Mouse (Mus musculus): ENCODE data around the gene Npy2r. TPM values are rescaled to one million over a fixed set of nuclear protein-coding genes. Genes with fewer than 3 reads are reported as not detected.

Npy2r gene
- polyA plus RNA-seq (2012; rRNA removed) = not detected in 2 replicates

- 1% methylated on average over 32 of the region's 32 CpGs for WGBS
- no peak for DNase-seq
- H3K4me3 ChIP-seq (replicated peaks; ENCODE audit: extremely low read depth, low read depth, low read length) = peak within 1 kb of the TSS; percentile 15
- no peak for TF ChIP-seq POLR2A (IDR thresholded peaks at IDR 0.05; ENCODE audit: borderline replicate concordance, extremely low read depth, low read depth, low read length)
- no peak for TF ChIP-seq CTCF (IDR thresholded peaks at IDR 0.05; ENCODE audit: insufficient read depth, low read length)
- H3K4me1 ChIP-seq (ENCODE audit: control insufficient read depth, insufficient read depth, low read length) = 0 out of 2 replicates have a peak, but pooled peaks cover 2% of the 10 kb centered on the region
These were observed at the start of gene Npy2r for GRCm38 (mm10) chr3:82547908-82548721. Gene Npy2r (minus strand): TSS chr3:82548084.

- no peak for DNase-seq
- Histone ChIP-seq H3K4me1 (ENCODE audit: control insufficient read depth, insufficient read depth, low read length) (no peaks in the 10 kb centered on the region), H3K4me3 (replicated peaks; ENCODE audit: extremely low read depth, low read depth, low read length) (no peak overlapping the region)
- TF ChIP-seq POLR2A (IDR thresholded peaks at IDR 0.05; ENCODE audit: borderline replicate concordance, extremely low read depth, low read depth, low read length) (no peak), CTCF (IDR thresholded peaks at IDR 0.05; ENCODE audit: insufficient read depth, low read length) (no peak)
- 58% methylated on average over 3 of the region's 3 CpGs for WGBS
These were observed 9.9 kb upstream of the Npy2r start for GRCm38 (mm10) chr3:82557786-82558185.

GRCm38 (mm10) chr3:82556311-82556828 lies 8.5 kb upstream of the Npy2r start:
- 79% methylated on average over 2 of the region's 2 CpGs for WGBS
- DNase-seq = no peak

GRCm38 (mm10) chr3:82549932-82550331 lies 2.0 kb upstream of the Npy2r start:
- no peak for DNase-seq
- no peak for TF ChIP-seq POLR2A (IDR thresholded peaks at IDR 0.05; ENCODE audit: borderline replicate concordance, extremely low read depth, low read depth, low read length)
- no peak for TF ChIP-seq CTCF (IDR thresholded peaks at IDR 0.05; ENCODE audit: insufficient read depth, low read length)

More at GRCm38 (mm10) chr3:82556311-82556828, 8.5 kb upstream of the Npy2r start:
- no peak overlapping the region for H3K4me3 ChIP-seq (replicated peaks; ENCODE audit: extremely low read depth, low read depth, low read length)
- H3K4me1 ChIP-seq (ENCODE audit: control insufficient read depth, insufficient read depth, low read length) = no peaks in the 10 kb centered on the region
- TF ChIP-seq CTCF (IDR thresholded peaks at IDR 0.05; ENCODE audit: insufficient read depth, low read length) (no peak), POLR2A (IDR thresholded peaks at IDR 0.05; ENCODE audit: borderline replicate concordance, extremely low read depth, low read depth, low read length) (no peak)

GRCm38 (mm10) chr3:82548753-82549152 lies 869 bp upstream of the Npy2r start:
- DNase-seq = no peak
- WGBS = 4% methylated on average over 9 of the region's 9 CpGs
- H3K4me3 ChIP-seq (replicated peaks; ENCODE audit: extremely low read depth, low read depth, low read length) = no peak overlapping the region

More at GRCm38 (mm10) chr3:82549932-82550331, 2.0 kb upstream of the Npy2r start:
- H3K4me3 ChIP-seq (replicated peaks; ENCODE audit: extremely low read depth, low read depth, low read length) = no peak overlapping the region
- 79% methylated on average over 5 of the region's 5 CpGs for WGBS
- H3K4me1 ChIP-seq (ENCODE audit: control insufficient read depth, insufficient read depth, low read length) = 0 out of 2 replicates have a peak, but pooled peaks cover 2% of the 10 kb centered on the region

GRCm38 (mm10) chr3:82541449-82541848 lies 6.4 kb downstream of the Npy2r start:
- 83% methylated on average over 2 of the region's 2 CpGs for WGBS
- H3K4me1 ChIP-seq (ENCODE audit: control insufficient read depth, insufficient read depth, low read length) = no peaks in the 10 kb centered on the region

More at GRCm38 (mm10) chr3:82548753-82549152, 869 bp upstream of the Npy2r start:
- TF ChIP-seq CTCF (IDR thresholded peaks at IDR 0.05; ENCODE audit: insufficient read depth, low read length) = no peak
- TF ChIP-seq POLR2A (IDR thresholded peaks at IDR 0.05; ENCODE audit: borderline replicate concordance, extremely low read depth, low read depth, low read length) = no peak
- 0 out of 2 replicates have a peak, but pooled peaks cover 2% of the 10 kb centered on the region for H3K4me1 ChIP-seq (ENCODE audit: control insufficient read depth, insufficient read depth, low read length)

GRCm38 (mm10) chr3:82539951-82540350 lies 7.9 kb downstream of the Npy2r start:
- DNase-seq = no peak
- Histone ChIP-seq H3K4me1 (ENCODE audit: control insufficient read depth, insufficient read depth, low read length) (no peaks in the 10 kb centered on the region), H3K4me3 (replicated peaks; ENCODE audit: extremely low read depth, low read depth, low read length) (no peak overlapping the region)
- WGBS = 68% methylated on average over 5 of the region's 5 CpGs
- TF ChIP-seq CTCF (IDR thresholded peaks at IDR 0.05; ENCODE audit: insufficient read depth, low read length) = no peak
- no peak for TF ChIP-seq POLR2A (IDR thresholded peaks at IDR 0.05; ENCODE audit: borderline replicate concordance, extremely low read depth, low read depth, low read length)

More at GRCm38 (mm10) chr3:82541449-82541848, 6.4 kb downstream of the Npy2r start:
- H3K4me3 ChIP-seq (replicated peaks; ENCODE audit: extremely low read depth, low read depth, low read length) = no peak overlapping the region
- TF ChIP-seq POLR2A (IDR thresholded peaks at IDR 0.05; ENCODE audit: borderline replicate concordance, extremely low read depth, low read depth, low read length) (no peak), CTCF (IDR thresholded peaks at IDR 0.05; ENCODE audit: insufficient read depth, low read length) (no peak)
- DNase-seq = no peak

- DNase-seq = no peak
- Histone ChIP-seq H3K4me1 (ENCODE audit: control insufficient read depth, insufficient read depth, low read length) (no peaks in the 10 kb centered on the region), H3K4me3 (replicated peaks; ENCODE audit: extremely low read depth, low read depth, low read length) (no peak overlapping the region)
- TF ChIP-seq CTCF (IDR thresholded peaks at IDR 0.05; ENCODE audit: insufficient read depth, low read length) = no peak
- TF ChIP-seq POLR2A (IDR thresholded peaks at IDR 0.05; ENCODE audit: borderline replicate concordance, extremely low read depth, low read depth, low read length) = no peak
- 79% methylated on average over 1 of the region's 1 CpGs for WGBS
These were observed 23.1 kb downstream of the Npy2r start for GRCm38 (mm10) chr3:82524792-82525191.

- H3K4me3 ChIP-seq (replicated peaks; ENCODE audit: extremely low read depth, low read depth, low read length) = no peak overlapping the region
- no peak for DNase-seq
- WGBS = 63% methylated on average over 4 of the region's 4 CpGs
- no peak for TF ChIP-seq POLR2A (IDR thresholded peaks at IDR 0.05; ENCODE audit: borderline replicate concordance, extremely low read depth, low read depth, low read length)
- no peak for TF ChIP-seq CTCF (IDR thresholded peaks at IDR 0.05; ENCODE audit: insufficient read depth, low read length)
- H3K4me1 ChIP-seq (ENCODE audit: control insufficient read depth, insufficient read depth, low read length) = no peaks in the 10 kb centered on the region
These were observed 49.9 kb downstream of the Npy2r start for GRCm38 (mm10) chr3:82498006-82498405.

Other genes starting within 250 kb of the Npy2r start
- 0.84 and 1.3 TPM in 2 replicates for gene Map9, start 190.0 kb downstream of the Npy2r start, polyA plus RNA-seq (2012; rRNA removed)